Mouse (Mus musculus) liver, adult 2 months (tissue): Measurements from ENCODE around the gene Tll2.

Source experiments
- CTCF ChIP-seq: fragments of 200-500 bp; IDR thresholded peaks from 2 replicates; pipeline ENCODE4 v1.5.1; 2011; ENCODE audit warnings: low read depth, low read length, control low read depth
- POLR2A ChIP-seq: fragments of 200-500 bp; IDR thresholded peaks from 2 replicates; pipeline ENCODE4 v1.6.1; 2011; ENCODE audit warnings: low read length, control low read depth; ENCODE audit not compliant: insufficient read depth; ENCODE audit errors: extremely low read depth

DNA sequence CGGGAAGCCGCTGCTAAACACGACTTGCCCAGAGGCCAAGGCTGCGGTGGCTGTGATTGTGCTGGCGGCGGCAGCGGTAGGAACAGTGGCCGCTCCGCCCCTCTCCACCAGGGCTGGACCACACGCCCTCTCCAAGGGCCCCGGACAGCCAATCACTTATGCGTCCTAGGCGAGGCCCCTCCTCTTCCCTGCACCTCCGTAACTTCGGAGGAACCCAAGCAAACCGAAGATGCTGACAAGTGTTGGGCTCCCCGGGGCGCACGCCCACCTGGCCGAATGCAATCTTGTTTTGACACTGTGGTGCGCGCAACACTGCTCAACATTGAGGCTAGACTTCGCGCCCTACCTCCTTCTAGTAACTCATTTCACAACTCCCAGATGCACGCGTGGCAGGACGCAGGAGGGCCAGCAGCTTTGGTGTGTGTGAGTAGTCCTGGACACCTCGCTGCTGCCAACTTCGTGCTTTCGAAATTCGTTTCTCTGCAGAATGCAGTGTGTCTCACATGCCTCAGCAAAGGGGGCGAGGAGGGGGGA lies at the start of gene Tll2:
- TF ChIP-seq CTCF (no peak), POLR2A (no peak)
